Mouse (Mus musculus): ENCODE measurements around the gene Acss1. TPM values are rescaled to one million over a fixed set of nuclear protein-coding genes. Genes with fewer than 3 reads are reported as not detected.
A peak's percentile ranks its signal among the peaks of the same experiment; 100 is the strongest.

Acss1 gene
- polyA plus RNA-seq, 1 experiment from 2014 or later: 12.3 TPM

DNA sequence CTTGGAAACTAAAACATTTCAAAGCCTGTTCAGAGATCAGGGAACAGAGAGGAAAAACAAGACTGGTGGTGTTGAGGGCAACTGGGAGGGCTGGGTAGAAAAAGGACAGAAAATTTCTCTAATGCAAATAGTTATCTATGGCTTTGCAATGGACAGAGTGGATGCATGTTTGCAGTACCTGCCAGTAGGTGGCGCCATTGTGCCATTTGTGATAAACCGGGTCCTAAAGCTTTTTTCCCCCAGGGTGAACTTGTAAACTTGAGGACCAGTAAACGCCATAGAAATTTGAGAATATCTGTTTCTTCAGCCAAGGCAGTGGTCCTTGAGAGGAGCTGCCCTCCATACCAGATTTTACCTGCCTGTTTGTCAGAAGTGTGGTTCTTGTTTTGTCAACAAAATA lies 10.1 kb upstream of the Acss1 start:
- ATAC-seq (ENCODE audit: low FRiP score): no peak
- Histone ChIP-seq H3K27ac (replicated peaks) (no peak overlapping the region), H3K9ac (replicated peaks) (no peak overlapping the region), H3K4me3 (replicated peaks) (no peak overlapping the region), H3K4me1 (no peaks in the 10 kb centered on the region), H3K36me3 (no peaks in the 10 kb centered on the region), H3K9me3 (replicated peaks) (no peaks in the 10 kb centered on the region), H3K27me3 (replicated peaks) (peaks cover 17% of the 10 kb centered on the region; the same call in 1 of the 2 replicates), H3K4me2 (no peak overlapping the region)
- WGBS: 3% methylated on average over 3 of the region's 3 CpGs

GRCm38 (mm10) chr2:150675525-150675924 lies 7.2 kb upstream of the Acss1 start:
- Histone ChIP-seq H3K9ac (replicated peaks) (no peak overlapping the region), H3K4me2 (no peak overlapping the region), H3K27me3 (replicated peaks) (peaks cover 17% of the 10 kb centered on the region), H3K4me1 (no peaks in the 10 kb centered on the region), H3K4me3 (replicated peaks) (no peak overlapping the region), H3K27ac (replicated peaks) (no peak overlapping the region), H3K36me3 (no peaks in the 10 kb centered on the region), H3K9me3 (replicated peaks) (no peaks in the 10 kb centered on the region)
- no peak for ATAC-seq (ENCODE audit: low FRiP score)
- 22% methylated on average over 1 of the region's 1 CpGs for WGBS

- Histone ChIP-seq H3K9me3 (replicated peaks) (no peaks in the 10 kb centered on the region), H3K27me3 (replicated peaks) (peaks cover 18% of the 10 kb centered on the region), H3K36me3 (no peaks in the 10 kb centered on the region), H3K4me1 (no peaks in the 10 kb centered on the region), H3K9ac (replicated peaks) (no peak overlapping the region), H3K27ac (replicated peaks) (no peak overlapping the region), H3K4me3 (replicated peaks) (no peak overlapping the region), H3K4me2 (no peak overlapping the region)
- 7% methylated on average over 2 of the region's 2 CpGs for WGBS
- peak; percentile 64 for ATAC-seq (ENCODE audit: low FRiP score)
Measured at GRCm38 (mm10) chr2:150674900-150675299, 6.6 kb upstream of the Acss1 start.

DNA sequence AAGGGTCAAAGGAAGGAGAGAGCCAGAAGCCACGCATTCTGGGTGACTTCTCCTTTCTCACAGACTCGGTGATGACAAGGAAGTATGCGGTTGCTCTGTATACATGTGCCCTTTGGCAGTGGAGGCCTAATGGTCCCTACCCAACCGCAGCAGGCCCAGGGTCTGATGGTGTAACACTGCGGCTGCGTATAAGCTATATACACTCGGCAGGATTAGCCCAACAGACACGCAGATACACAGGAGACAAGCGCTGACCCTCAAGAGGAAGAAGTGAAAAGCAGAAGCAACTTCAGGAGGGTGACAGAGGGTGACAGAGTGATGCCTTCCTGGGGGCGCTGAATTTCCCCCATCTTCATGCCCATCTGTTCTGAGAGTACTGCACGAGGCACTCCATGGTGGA lies 5.6 kb upstream of the Acss1 start:
- ATAC-seq (ENCODE audit: low FRiP score): no peak
- WGBS: 88% methylated on average over 11 of the region's 11 CpGs
- H3K27me3 ChIP-seq (replicated peaks): peaks cover 22% of the 10 kb centered on the region

DNA sequence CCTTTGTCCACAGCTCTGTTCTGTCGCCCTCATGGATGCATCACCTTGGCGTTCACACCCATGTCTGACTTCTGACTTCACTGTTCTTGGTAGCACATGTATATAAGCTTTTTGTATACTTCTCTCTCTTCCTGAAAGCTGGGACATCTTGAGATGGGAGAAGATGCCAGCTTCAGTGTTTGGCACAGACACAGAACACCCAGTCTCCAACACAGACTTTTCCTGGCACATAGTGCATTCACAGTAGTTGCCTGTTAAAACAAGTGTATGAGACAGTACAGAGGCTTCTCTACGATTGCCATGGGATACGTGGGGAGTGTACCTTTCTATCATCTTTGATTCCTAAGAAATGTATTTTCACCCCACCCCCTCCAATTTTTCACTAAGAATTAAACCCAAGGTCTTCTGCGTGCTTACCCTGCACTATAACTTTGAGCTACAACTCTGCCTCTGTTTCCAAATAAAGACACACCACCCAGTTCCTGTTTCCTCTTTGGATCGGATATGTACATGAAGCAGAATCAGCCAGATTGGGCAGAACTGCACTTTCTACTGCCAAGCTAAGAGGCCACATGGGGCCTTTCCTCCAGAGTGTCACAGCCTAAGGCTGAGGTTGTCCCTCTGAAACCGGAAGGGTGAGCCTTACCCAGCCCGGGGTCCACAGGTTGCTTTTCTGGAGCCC lies 3.5 kb upstream of the Acss1 start:
- WGBS: 83% methylated on average over 8 of the region's 8 CpGs
- no peaks in the 10 kb centered on the region for H3K36me3 ChIP-seq
- H3K27me3 ChIP-seq (replicated peaks): peaks cover 18% of the 10 kb centered on the region
- H3K9ac ChIP-seq (replicated peaks): no peak overlapping the region
- no peak overlapping the region for H3K4me2 ChIP-seq
- H3K4me1 ChIP-seq: peaks cover 17% of the 10 kb centered on the region
- H3K4me3 ChIP-seq (replicated peaks): no peak overlapping the region
- no peak for ATAC-seq (ENCODE audit: low FRiP score)
- H3K27ac ChIP-seq (replicated peaks): no peak overlapping the region
- H3K9me3 ChIP-seq (replicated peaks): no peaks in the 10 kb centered on the region

More for the DNA sequence above, 5.6 kb upstream of the Acss1 start:
- Histone ChIP-seq H3K9ac (replicated peaks) (no peak overlapping the region), H3K4me3 (replicated peaks) (no peak overlapping the region), H3K4me2 (no peak overlapping the region), H3K4me1 (no peaks in the 10 kb centered on the region), H3K27ac (replicated peaks) (no peak overlapping the region), H3K9me3 (replicated peaks) (no peaks in the 10 kb centered on the region), H3K36me3 (no peaks in the 10 kb centered on the region)

DNA sequence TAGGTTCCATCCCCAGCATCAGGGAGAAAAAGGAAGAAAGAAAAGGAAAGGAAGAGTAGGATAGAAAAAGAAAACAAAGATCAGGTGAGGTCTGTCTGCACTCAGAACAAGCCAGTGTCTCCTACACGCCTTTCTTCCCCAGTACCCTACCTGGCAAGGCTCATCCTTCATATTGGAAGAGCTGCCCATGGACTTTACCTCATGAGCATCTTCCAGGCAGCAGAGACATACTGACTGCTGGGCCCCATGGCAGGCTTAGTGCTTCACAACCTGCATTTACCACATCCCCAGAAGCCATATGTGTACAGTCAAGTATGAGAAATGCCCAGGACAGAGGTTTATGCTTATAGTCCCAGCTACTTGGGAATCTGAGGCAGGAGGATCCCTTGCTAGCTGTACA lies 2.6 kb upstream of the Acss1 start:
- Histone ChIP-seq H3K9me3 (replicated peaks) (no peaks in the 10 kb centered on the region), H3K4me2 (no peak overlapping the region), H3K27me3 (replicated peaks) (peaks cover 15% of the 10 kb centered on the region), H3K4me1 (peaks cover 19% of the 10 kb centered on the region), H3K36me3 (no peaks in the 10 kb centered on the region), H3K9ac (replicated peaks) (no peak overlapping the region), H3K4me3 (replicated peaks) (no peak overlapping the region), H3K27ac (replicated peaks) (no peak overlapping the region)
- ATAC-seq (ENCODE audit: low FRiP score): no peak
- 96% methylated on average over 1 of the region's 1 CpGs for WGBS

GRCm38 (mm10) chr2:150669454-150670045 lies 1.2 kb upstream of the Acss1 start:
- Histone ChIP-seq H3K4me1 (peaks cover 19% of the 10 kb centered on the region), H3K4me2 (no peak overlapping the region), H3K9me3 (replicated peaks) (no peaks in the 10 kb centered on the region), H3K27ac (replicated peaks) (no peak overlapping the region), H3K9ac (replicated peaks) (no peak overlapping the region), H3K4me3 (replicated peaks) (no peak overlapping the region), H3K27me3 (replicated peaks) (peaks cover 15% of the 10 kb centered on the region), H3K36me3 (no peaks in the 10 kb centered on the region)
- 78% methylated on average over 2 of the region's 2 CpGs for WGBS
- no peak for ATAC-seq (ENCODE audit: low FRiP score)

- H3K27me3 ChIP-seq (replicated peaks): peaks cover 15% of the 10 kb centered on the region
- H3K4me3 ChIP-seq (replicated peaks): no peak overlapping the region
- no peak overlapping the region for H3K27ac ChIP-seq (replicated peaks)
- ATAC-seq (ENCODE audit: low FRiP score): no peak
- 0 out of 2 replicates have a peak overlapping the region, but pooled peaks have one; percentile 75 for H3K9ac ChIP-seq (replicated peaks)
- H3K9me3 ChIP-seq (replicated peaks): no peaks in the 10 kb centered on the region
- WGBS: 84% methylated on average over 5 of the region's 5 CpGs
- no peak overlapping the region; the same call in 1 of the 2 replicates for H3K4me2 ChIP-seq
- no peaks in the 10 kb centered on the region for H3K36me3 ChIP-seq
- peaks cover 19% of the 10 kb centered on the region for H3K4me1 ChIP-seq
Measured at GRCm38 (mm10) chr2:150668956-150669355, 656 bp upstream of the Acss1 start.

DNA sequence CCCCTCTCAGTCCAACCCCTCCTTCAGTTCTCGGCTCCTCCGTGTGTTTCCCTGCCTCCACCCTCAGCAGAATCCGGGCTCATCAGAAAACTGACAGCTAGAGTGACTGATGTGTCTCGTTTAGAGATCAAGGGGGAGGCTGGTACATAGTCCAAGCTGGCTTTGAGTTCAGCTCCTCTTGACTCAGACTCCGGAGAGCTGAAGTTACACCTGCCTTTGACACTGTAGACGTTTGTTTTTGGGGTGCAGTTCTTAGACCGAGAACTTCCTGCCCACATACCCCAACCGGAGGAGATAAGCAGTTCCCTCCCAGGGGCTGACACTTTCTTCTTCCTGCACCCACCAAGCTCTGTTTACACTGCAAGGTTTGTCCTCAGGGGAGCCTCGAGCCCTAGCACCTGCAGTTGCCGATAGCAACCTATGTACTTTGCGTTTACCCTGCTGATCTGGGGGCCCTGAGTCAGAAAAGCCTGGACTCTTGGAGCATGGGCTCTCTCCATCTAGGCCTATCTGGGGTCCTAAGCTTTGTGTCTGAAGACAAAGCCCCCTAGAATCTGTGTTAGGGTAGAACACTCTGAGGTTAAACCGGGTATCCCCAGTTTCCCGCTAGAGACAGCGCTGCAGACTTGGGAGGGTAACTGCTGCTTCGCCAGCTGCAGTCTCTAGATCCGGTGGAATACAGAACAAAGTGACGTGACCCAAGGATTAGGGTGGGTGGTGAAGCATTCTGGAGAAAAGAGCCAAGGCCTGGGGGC lies 1.1 kb downstream of the Acss1 start:
- WGBS: 4% methylated on average over 17 of the region's 17 CpGs
- H3K27ac ChIP-seq (replicated peaks): peak overlapping the region; percentile 74
- peak; percentile 64 for ATAC-seq (ENCODE audit: low FRiP score)
- H3K36me3 ChIP-seq: no peaks in the 10 kb centered on the region
- H3K4me2 ChIP-seq: peak overlapping the region; percentile 92
- H3K4me1 ChIP-seq: peaks cover 19% of the 10 kb centered on the region
- peaks cover 15% of the 10 kb centered on the region for H3K27me3 ChIP-seq (replicated peaks)
- H3K4me3 ChIP-seq (replicated peaks): peak overlapping the region; percentile 70
- H3K9me3 ChIP-seq (replicated peaks): no peaks in the 10 kb centered on the region
- peak overlapping the region; percentile 75 for H3K9ac ChIP-seq (replicated peaks)

DNA sequence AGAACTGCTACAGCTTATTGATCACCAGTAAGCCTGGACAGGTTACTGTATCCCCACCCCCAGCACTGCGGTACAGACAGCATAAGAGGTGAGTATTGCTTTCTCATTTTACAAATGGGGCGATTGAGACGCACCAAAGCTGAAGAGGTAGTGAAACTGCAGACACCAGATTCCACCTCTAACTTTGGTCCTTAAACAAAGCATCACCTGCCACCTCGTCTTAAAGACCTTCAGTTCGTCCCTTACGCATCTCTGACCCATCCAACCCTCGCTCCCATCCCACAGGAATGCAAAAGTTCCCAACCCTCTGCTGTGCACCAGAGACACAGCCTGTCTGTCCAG lies 1.6 kb downstream of the Acss1 start:
- Histone ChIP-seq H3K9ac (replicated peaks) (peak overlapping the region; percentile 75), H3K27me3 (replicated peaks) (peaks cover 15% of the 10 kb centered on the region), H3K27ac (replicated peaks) (peak overlapping the region; percentile 74), H3K9me3 (replicated peaks) (no peaks in the 10 kb centered on the region), H3K36me3 (no peaks in the 10 kb centered on the region), H3K4me2 (peak overlapping the region; percentile 92), H3K4me3 (replicated peaks) (peak overlapping the region; percentile 70), H3K4me1 (peaks cover 19% of the 10 kb centered on the region)
- no peak for ATAC-seq (ENCODE audit: low FRiP score)
- 43% methylated on average over 7 of the region's 7 CpGs for WGBS

- Histone ChIP-seq H3K36me3 (no peaks in the 10 kb centered on the region), H3K27me3 (replicated peaks) (peaks cover 15% of the 10 kb centered on the region), H3K9ac (replicated peaks) (no peak overlapping the region), H3K4me3 (replicated peaks) (no peak overlapping the region), H3K4me1 (peaks cover 19% of the 10 kb centered on the region), H3K27ac (replicated peaks) (0 out of 2 replicates have a peak overlapping the region, but pooled peaks have one; percentile 11), H3K4me2 (peak overlapping the region; percentile 19), H3K9me3 (replicated peaks) (no peaks in the 10 kb centered on the region)
- 45% methylated on average over 10 of the region's 10 CpGs for WGBS
- ATAC-seq (ENCODE audit: low FRiP score): no peak
Measured at GRCm38 (mm10) chr2:150665534-150666451, 2.5 kb downstream of the Acss1 start.

Data from neural tube, embryonic 15.5 days (tissue).